Mouse (Mus musculus) ES-Bruce4 (cell line): ENCODE data around the gene 4930519P11Rik.

ENCODE experiments used
- CTCF ChIP-seq: IDR thresholded peaks from one replicate; pipeline ENCODE4 v1.8.1; 2011; ENCODE audit warnings: low read depth, low read length
- EP300 ChIP-seq: IDR thresholded peaks from 2 replicates; pipeline ENCODE4 v1.6.1; 2011; ENCODE audit warnings: low read depth, low read length; ENCODE audit not compliant: insufficient read depth
- POLR2A ChIP-seq: IDR thresholded peaks from one replicate; pipeline ENCODE4 v1.8.1; 2011; ENCODE audit warnings: low read length; ENCODE audit not compliant: insufficient read depth

DNA sequence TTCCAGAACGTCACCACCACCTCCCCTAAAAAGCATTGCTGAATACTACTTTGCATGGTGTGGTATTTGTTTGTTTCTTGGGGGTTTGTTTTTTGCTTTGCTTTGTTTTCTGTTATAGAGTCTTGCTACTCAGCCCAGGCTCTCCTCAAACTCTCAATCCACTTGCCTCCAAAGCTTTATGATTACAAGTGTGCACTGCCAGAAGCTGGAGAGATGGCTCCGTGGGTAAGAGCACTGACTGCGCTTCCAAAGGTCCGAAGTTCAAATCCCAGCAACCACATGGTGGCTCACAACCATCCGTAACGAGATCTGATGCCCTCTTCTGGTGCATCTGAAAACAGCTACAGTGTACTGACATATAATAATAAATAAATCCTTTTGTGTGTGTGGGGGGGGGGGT, 12.7 kb downstream of the 4930519P11Rik start:
- TF ChIP-seq POLR2A (no peak), CTCF (no peak), EP300 (no peak)
